Mouse (Mus musculus) forebrain, embryonic 11.5 days (tissue): ENCODE measurements around the gene Mbd3. TPM values are rescaled to one million over a fixed set of nuclear protein-coding genes. Genes with fewer than 3 reads are reported as not detected.

Experiments
- ATAC-seq: fragments of 200-750 bp; cut with Nextera tagmentation; replicated peaks from 2 replicates; pipeline ENCODE4 v1.8.0; 2017; ENCODE audit warnings: moderate TSS enrichment; ENCODE audit not compliant: low FRiP score
- DNase-seq: peaks from one replicate; pipeline ENCODE4 v3.0.0-alpha.2; 2017; ENCODE audit warnings: low spot score
- H3K27ac ChIP-seq: fragments of 300-500 bp; sonication (generic); 2 replicates; pipeline ENCODE4 v1.5.1; 2014; ENCODE audit warnings: low read depth, low read length
- H3K27me3 ChIP-seq: fragments of 300-500 bp; sonication (generic); 2 replicates; pipeline ENCODE4 v1.6.1; 2014; ENCODE audit warnings: mild to moderate bottlenecking, low read length, mixed read lengths; ENCODE audit not compliant: control insufficient read depth, insufficient read depth
- H3K36me3 ChIP-seq: fragments of 300-500 bp; sonication (generic); 2 replicates; pipeline ENCODE4 v1.6.1; 2014; ENCODE audit warnings: mild to moderate bottlenecking, low read length, moderate library complexity, mixed read lengths; ENCODE audit not compliant: control insufficient read depth, insufficient read depth
- H3K4me1 ChIP-seq: fragments of 300-500 bp; sonication (generic); replicated peaks from 2 replicates; pipeline ENCODE4 v1.6.1; 2014; ENCODE audit warnings: low read length, mixed read lengths; ENCODE audit not compliant: control insufficient read depth, insufficient read depth
- H3K4me2 ChIP-seq: fragments of 300-500 bp; sonication (generic); 2 replicates; pipeline ENCODE4 v1.6.1; 2014; ENCODE audit warnings: low read depth, mild to moderate bottlenecking, low read length, moderate library complexity, mixed read lengths; ENCODE audit not compliant: severe bottlenecking
- H3K4me3 ChIP-seq: fragments of 300-500 bp; sonication (generic); 2 replicates; pipeline ENCODE4 v1.5.1; 2014; ENCODE audit warnings: low read depth, low read length
- H3K9ac ChIP-seq: fragments of 300-500 bp; sonication (generic); 2 replicates; pipeline ENCODE4 v1.6.1; 2014; ENCODE audit warnings: low read length
- H3K9me3 ChIP-seq: fragments of 300-500 bp; sonication (generic); 2 replicates; pipeline ENCODE4 v1.6.1; 2016; ENCODE audit warnings: low read length, mixed read lengths; ENCODE audit not compliant: control insufficient read depth
- WGBS: fragments of 180-500 bp; shearing (Covaris S2); extraction: QIAGEN DNeasy Blood & Tissue Kit; methylation state at CpG from one replicate; pipeline ENCODE4 v1.1.7; 2014; 5-methylcytosine and 5-hydroxymethylcytosine counted together
- polyA plus RNA-seq: library from polyadenylated mRNA; unstranded; fragments of >200 nt; fragmentation: Nextera tagmentation; extraction: Ambion mirVana; gene quantifications from 2 replicates; pipeline ENCODE4 v1.2.1, GENCODE M21; 2014

Mbd3 gene
- polyA plus RNA-seq, 1 experiment from 2014 or later: 276 TPM

GRCm38 (mm10) chr10:80405481-80406173 lies 6.3 kb upstream of the Mbd3 start:
- peaks cover 3% of the 10 kb centered on the region; the same call in 1 of the 2 replicates for H3K9me3 ChIP-seq
- DNase-seq: no peak
- H3K27me3 ChIP-seq: no peaks in the 10 kb centered on the region
- peak overlapping the region; percentile 84 for H3K9ac ChIP-seq
- peak overlapping the region; percentile 81 for H3K4me3 ChIP-seq
- ATAC-seq: no peak
- no peak overlapping the region for H3K27ac ChIP-seq
- H3K4me1 ChIP-seq: peaks cover 17% of the 10 kb centered on the region
- WGBS: 56% methylated on average over 10 of the region's 10 CpGs
- peak overlapping the region; percentile 65 for H3K4me2 ChIP-seq
- peaks cover 8% of the 10 kb centered on the region for H3K36me3 ChIP-seq

GRCm38 (mm10) chr10:80403044-80403692 lies 3.8 kb upstream of the Mbd3 start:
- Histone ChIP-seq H3K27ac (no peak overlapping the region), H3K9me3 (peaks cover 3% of the 10 kb centered on the region; the same call in 1 of the 2 replicates), H3K4me3 (no peak overlapping the region), H3K4me2 (no peak overlapping the region), H3K4me1 (peaks cover 22% of the 10 kb centered on the region), H3K9ac (no peak overlapping the region), H3K27me3 (no peaks in the 10 kb centered on the region), H3K36me3 (peaks cover 8% of the 10 kb centered on the region)
- WGBS: 91% methylated on average over 4 of the region's 4 CpGs
- DNase-seq (peak; percentile 74), ATAC-seq (no peak)

- no peaks in the 10 kb centered on the region for H3K27me3 ChIP-seq
- H3K9me3 ChIP-seq: peaks cover 3% of the 10 kb centered on the region; the same call in 1 of the 2 replicates
- peaks cover 8% of the 10 kb centered on the region for H3K36me3 ChIP-seq
- H3K4me2 ChIP-seq: peak overlapping the region; percentile 64; the same call in 1 of the 2 replicates
- H3K4me3 ChIP-seq: no peak overlapping the region
- H3K27ac ChIP-seq: peak overlapping the region; percentile 85; the same call in 1 of the 2 replicates
- ATAC-seq (no peak), DNase-seq (no peak)
- 85% methylated on average over 4 of the region's 4 CpGs for WGBS
- peaks cover 21% of the 10 kb centered on the region for H3K4me1 ChIP-seq
- H3K9ac ChIP-seq: peak overlapping the region; percentile 97; the same call in 1 of the 2 replicates
Measured at GRCm38 (mm10) chr10:80400704-80401161, 1.4 kb upstream of the Mbd3 start.

- peaks cover 3% of the 10 kb centered on the region; the same call in 1 of the 2 replicates for H3K9me3 ChIP-seq
- H3K4me3 ChIP-seq: peak overlapping the region; percentile 79
- H3K36me3 ChIP-seq: peaks cover 8% of the 10 kb centered on the region
- no peak for ATAC-seq
- DNase-seq: no peak
- H3K27me3 ChIP-seq: no peaks in the 10 kb centered on the region
- peak overlapping the region; percentile 64 for H3K4me2 ChIP-seq
- H3K27ac ChIP-seq: peak overlapping the region; percentile 85
- 14% methylated on average over 17 of the region's 17 CpGs for WGBS
- peak overlapping the region; percentile 97 for H3K9ac ChIP-seq
- peaks cover 17% of the 10 kb centered on the region for H3K4me1 ChIP-seq
Measured at GRCm38 (mm10) chr10:80399973-80400703, 788 bp upstream of the Mbd3 start.

GRCm38 (mm10) chr10:80398719-80399190 lies 595 bp downstream of the Mbd3 start:
- peaks cover 3% of the 10 kb centered on the region; the same call in 1 of the 2 replicates for H3K9me3 ChIP-seq
- peaks cover 17% of the 10 kb centered on the region for H3K4me1 ChIP-seq
- peaks cover 18% of the 10 kb centered on the region for H3K36me3 ChIP-seq
- ATAC-seq (peak; percentile 87), DNase-seq (peak; percentile 100)
- H3K27ac ChIP-seq: peak overlapping the region; percentile 98
- peak overlapping the region; percentile 97 for H3K9ac ChIP-seq
- no peaks in the 10 kb centered on the region for H3K27me3 ChIP-seq
- WGBS: under 1% methylated on average over 59 of the region's 59 CpGs
- peak overlapping the region; percentile 79 for H3K4me3 ChIP-seq
- peak overlapping the region; percentile 64 for H3K4me2 ChIP-seq

- H3K36me3 ChIP-seq: peaks cover 17% of the 10 kb centered on the region
- H3K9ac ChIP-seq: peak overlapping the region; percentile 97
- no peaks in the 10 kb centered on the region for H3K9me3 ChIP-seq
- H3K4me1 ChIP-seq: peaks cover 17% of the 10 kb centered on the region
- peak overlapping the region; percentile 79 for H3K4me3 ChIP-seq
- 0% methylated on average over 1 of the region's 1 CpGs for WGBS
- H3K27me3 ChIP-seq: no peaks in the 10 kb centered on the region
- DNase-seq: no peak
- ATAC-seq: no peak
- H3K4me2 ChIP-seq: peak overlapping the region; percentile 64
- H3K27ac ChIP-seq: peak overlapping the region; percentile 98
Measured at GRCm38 (mm10) chr10:80398174-80398535, 1.2 kb downstream of the Mbd3 start.

GRCm38 (mm10) chr10:80397524-80398173 lies 1.7 kb downstream of the Mbd3 start:
- WGBS: 53% methylated on average over 8 of the region's 8 CpGs
- Histone ChIP-seq H3K36me3 (peaks cover 18% of the 10 kb centered on the region), H3K9ac (peak overlapping the region; percentile 97), H3K9me3 (no peaks in the 10 kb centered on the region), H3K4me1 (peaks cover 17% of the 10 kb centered on the region), H3K4me2 (peak overlapping the region; percentile 64), H3K27me3 (no peaks in the 10 kb centered on the region), H3K4me3 (peak overlapping the region; percentile 79), H3K27ac (peak overlapping the region; percentile 98; the same call in 1 of the 2 replicates)
- DNase-seq (no peak), ATAC-seq (no peak)
